Mouse (Mus musculus) liver, adult 2 months (tissue): ENCODE data around the gene Gm10570. TPM values are rescaled to one million over a fixed set of nuclear protein-coding genes. Genes with fewer than 3 reads are reported as not detected.

Experiments used
- DNase-seq: peaks from one replicate; pipeline ENCODE4 v3.0.0-alpha.2; 2011; ENCODE audit warnings: low read depth, low spot score; ENCODE audit errors: extremely low read depth
- H3K27ac ChIP-seq: fragments of 200-500 bp; replicated peaks from 2 replicates; pipeline ENCODE4 v1.5.1; 2012; ENCODE audit warnings: low read depth, mild to moderate bottlenecking, control low read depth, inconsistent platforms, low read length; ENCODE audit not compliant: insufficient read depth
- H3K27me3 ChIP-seq: fragments of 200-500 bp; 2 replicates; pipeline ENCODE4 v1.6.1; 2012; ENCODE audit warnings: mild to moderate bottlenecking, moderate library complexity, low read length, inconsistent platforms; ENCODE audit not compliant: control insufficient read depth, insufficient read depth
- H3K36me3 ChIP-seq: fragments of 200-500 bp; 2 replicates; pipeline ENCODE4 v1.6.1; 2012; ENCODE audit warnings: low read length, inconsistent platforms; ENCODE audit not compliant: control insufficient read depth, insufficient read depth
- H3K4me1 ChIP-seq: fragments of 200-500 bp; 2 replicates; pipeline ENCODE4 v1.6.1; 2011; ENCODE audit warnings: low read length; ENCODE audit not compliant: control insufficient read depth, insufficient read depth
- H3K4me3 ChIP-seq: fragments of 200-500 bp; 2 replicates; pipeline ENCODE4 v1.5.1; 2011; ENCODE audit warnings: low read depth, mild to moderate bottlenecking, control low read depth, low read length, moderate library complexity; ENCODE audit not compliant: insufficient read depth
- H3K79me2 ChIP-seq: fragments of 200-500 bp; 2 replicates; pipeline ENCODE4 v1.6.1; 2012; ENCODE audit warnings: inconsistent platforms, mild to moderate bottlenecking, low read length, moderate library complexity; ENCODE audit not compliant: control insufficient read depth, insufficient read depth
- H3K9ac ChIP-seq: fragments of 200-500 bp; 2 replicates; pipeline ENCODE4 v1.6.1; 2012; ENCODE audit warnings: low read depth, mild to moderate bottlenecking, control low read depth, inconsistent platforms, low read length
- CTCF ChIP-seq: fragments of 200-500 bp; IDR thresholded peaks from 2 replicates; pipeline ENCODE4 v1.5.1; 2011; ENCODE audit warnings: low read depth, low read length, control low read depth
- POLR2A ChIP-seq: fragments of 200-500 bp; IDR thresholded peaks from 2 replicates; pipeline ENCODE4 v1.6.1; 2011; ENCODE audit warnings: low read length, control low read depth; ENCODE audit not compliant: insufficient read depth; ENCODE audit errors: extremely low read depth
- WGBS: fragments of 180-500 bp; shearing (Covaris S2); methylation state at CpG from one replicate; pipeline ENCODE4 v1.1.7; 2018; 5-methylcytosine and 5-hydroxymethylcytosine counted together
- polyA plus RNA-seq: library from polyadenylated mRNA; depleted of rRNA; stranded (reverse); fragments of >200 nt; gene quantifications from 2 replicates; pipeline ENCODE4 v1.2.3, GENCODE M21; 2012; rRNA removed
- total RNA-seq: library from RNA; depleted of rRNA; stranded (reverse); fragments of >200 nt; gene quantifications from 2 replicates; pipeline ENCODE4 v1.2.3, GENCODE M21; 2014; rRNA removed

Gm10570 gene
- total and polyA plus RNA-seq, 2 experiments, result not detected

DNA sequence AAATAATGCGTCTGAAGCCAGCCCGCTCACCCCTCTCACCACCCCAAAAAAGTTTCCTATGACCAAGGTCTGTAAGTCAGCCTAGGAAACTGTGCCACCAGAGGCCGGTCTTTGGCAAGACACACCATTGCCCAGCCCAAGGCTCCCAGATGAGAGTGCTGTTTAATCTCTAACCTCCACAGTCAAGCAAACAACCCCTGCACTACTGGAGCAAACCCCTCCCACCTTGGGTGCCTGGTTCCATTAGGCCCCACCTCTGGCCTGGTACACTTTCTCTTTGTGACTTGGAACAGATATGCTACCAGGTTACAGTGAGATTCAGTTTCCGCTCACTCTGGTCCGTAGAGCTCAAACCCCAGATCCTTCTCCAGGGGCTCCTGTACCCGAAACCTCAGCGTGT lies 41.4 kb downstream of the Gm10570 start:
- 43% methylated on average over 7 of the region's 7 CpGs for WGBS
- TF ChIP-seq CTCF (no peak), POLR2A (no peak)

DNA sequence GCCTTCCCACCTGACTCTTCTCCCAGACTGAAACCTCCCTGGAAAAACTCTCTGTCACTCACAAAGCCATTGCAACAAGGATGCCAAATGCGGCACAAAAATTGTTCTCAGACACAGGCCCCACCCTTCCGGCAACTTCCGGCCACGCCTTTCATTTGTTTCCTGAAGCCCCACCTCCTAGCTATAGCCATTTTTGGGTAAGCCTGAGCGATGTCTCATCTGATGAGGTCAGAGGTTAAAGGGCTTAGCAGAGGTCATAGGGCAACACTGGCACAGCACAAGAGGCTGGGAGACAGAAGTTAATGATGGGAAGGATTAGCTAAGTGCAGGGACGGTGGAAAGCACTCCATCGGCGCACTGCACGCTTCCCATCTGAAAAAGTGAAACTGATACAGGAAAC lies 41.9 kb downstream of the Gm10570 start:
- Histone ChIP-seq H3K36me3 (no peaks in the 10 kb centered on the region), H3K9ac (no peak overlapping the region), H3K4me3 (peak overlapping the region; percentile 8; the same call in 1 of the 2 replicates), H3K4me1 (0 out of 2 replicates have a peak, but pooled peaks cover 3% of the 10 kb centered on the region), H3K27me3 (no peaks in the 10 kb centered on the region), H3K79me2 (no peaks in the 10 kb centered on the region), H3K27ac (peak overlapping the region; percentile 62)
- DNase-seq, result peak; percentile 70
- WGBS, result 32% methylated on average over 9 of the region's 9 CpGs
- TF ChIP-seq CTCF (no peak), POLR2A (no peak)

More for the DNA sequence above, 41.4 kb downstream of the Gm10570 start:
- Histone ChIP-seq H3K27me3 (no peaks in the 10 kb centered on the region), H3K79me2 (no peaks in the 10 kb centered on the region), H3K27ac (peak overlapping the region; percentile 62), H3K4me1 (0 out of 2 replicates have a peak, but pooled peaks cover 3% of the 10 kb centered on the region), H3K9ac (peak overlapping the region; percentile 25; the same call in 1 of the 2 replicates), H3K36me3 (no peaks in the 10 kb centered on the region), H3K4me3 (peak overlapping the region; percentile 8; the same call in 1 of the 2 replicates)
- peak; percentile 94 for DNase-seq

DNA sequence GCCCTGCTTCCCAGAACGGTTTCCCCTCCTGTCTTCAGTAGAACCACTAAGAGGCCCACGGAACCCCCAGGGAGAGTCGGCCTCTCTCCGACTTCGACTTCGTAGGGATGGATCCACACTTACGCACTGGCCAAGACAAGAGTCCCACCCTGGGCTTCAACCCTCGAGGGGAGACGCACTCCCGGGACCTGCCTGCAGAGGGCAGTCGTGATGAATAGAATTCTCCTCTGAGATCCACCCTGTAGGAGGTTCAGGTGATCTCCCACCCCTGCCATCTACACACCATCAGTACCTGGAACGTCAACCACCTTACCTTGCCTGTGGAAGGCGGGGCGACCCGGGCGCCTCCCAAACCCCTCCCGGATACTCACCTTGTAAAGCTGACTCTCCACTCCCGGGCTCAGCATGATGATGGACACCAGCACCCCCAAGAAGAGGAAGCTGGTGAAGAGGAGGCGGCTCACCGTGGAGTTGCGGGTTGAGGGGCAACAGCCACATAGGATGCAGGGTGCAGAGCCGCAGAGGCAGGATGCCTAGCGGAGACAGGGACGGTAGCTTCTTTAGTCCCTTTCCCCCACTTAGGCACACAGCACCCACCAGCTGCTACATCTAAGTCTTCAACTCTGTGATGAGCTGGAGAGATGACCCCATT lies 43.6 kb downstream of the Gm10570 start:
- 0 out of 2 replicates have a peak, but pooled peaks cover 3% of the 10 kb centered on the region for H3K4me1 ChIP-seq
- no peak overlapping the region for H3K4me3 ChIP-seq
- no peaks in the 10 kb centered on the region for H3K36me3 ChIP-seq
- no peak for TF ChIP-seq POLR2A
- TF ChIP-seq CTCF, result peak; percentile 93
- no peaks in the 10 kb centered on the region for H3K27me3 ChIP-seq
- H3K79me2 ChIP-seq, result no peaks in the 10 kb centered on the region
- 23% methylated on average over 24 of the region's 24 CpGs for WGBS
- H3K9ac ChIP-seq, result no peak overlapping the region
- no peak for DNase-seq
- H3K27ac ChIP-seq, result no peak overlapping the region

DNA sequence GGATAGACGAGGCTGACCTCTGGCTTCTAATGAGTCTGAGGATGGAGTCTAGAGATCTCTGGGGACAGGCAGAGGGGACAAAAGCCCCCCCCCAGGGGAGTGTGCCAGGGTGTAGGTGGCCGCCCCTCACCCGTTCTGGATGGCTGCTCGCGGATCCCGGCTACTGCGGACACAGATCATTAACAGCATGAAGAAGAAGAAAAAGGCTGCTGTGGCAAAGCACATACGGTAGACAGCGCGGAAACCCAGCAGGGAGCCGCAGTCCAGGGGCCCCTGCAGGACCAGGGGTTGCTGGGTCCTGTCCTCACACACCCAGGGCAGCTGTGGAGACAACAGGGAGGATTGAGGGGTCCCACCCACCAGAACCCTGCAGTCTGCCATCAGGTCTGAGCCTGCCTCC lies 44.3 kb downstream of the Gm10570 start:
- Histone ChIP-seq H3K36me3 (no peaks in the 10 kb centered on the region), H3K9ac (no peak overlapping the region), H3K4me1 (0 out of 2 replicates have a peak, but pooled peaks cover 3% of the 10 kb centered on the region), H3K4me3 (no peak overlapping the region), H3K27ac (no peak overlapping the region), H3K79me2 (no peaks in the 10 kb centered on the region), H3K27me3 (no peaks in the 10 kb centered on the region)
- WGBS, result 59% methylated on average over 11 of the region's 11 CpGs
- no peak for DNase-seq
- no peak for TF ChIP-seq POLR2A
- no peak for TF ChIP-seq CTCF

DNA sequence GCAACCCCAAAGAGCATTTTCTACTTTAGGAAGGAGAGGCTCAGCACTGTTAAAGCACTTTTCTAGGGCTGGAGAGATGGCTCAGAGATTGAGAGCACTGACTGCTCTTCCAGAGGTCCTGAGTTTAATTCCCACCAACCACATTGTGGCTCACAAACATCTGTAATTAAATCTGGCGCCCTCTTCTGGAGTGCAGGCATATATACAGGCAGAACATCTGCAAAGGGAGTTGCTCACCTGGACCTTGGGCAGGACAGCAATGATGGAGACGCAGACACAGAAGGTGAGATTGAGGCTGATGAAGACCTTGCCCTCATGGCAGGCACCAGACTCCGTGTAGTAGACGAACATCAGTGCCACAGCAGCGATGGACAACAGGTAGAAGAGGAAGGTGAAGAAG lies 48.1 kb downstream of the Gm10570 start:
- H3K27me3 ChIP-seq, result no peaks in the 10 kb centered on the region

More for the DNA sequence above, 48.1 kb downstream of the Gm10570 start:
- Histone ChIP-seq H3K27ac (no peak overlapping the region), H3K4me1 (no peaks in the 10 kb centered on the region), H3K4me3 (no peak overlapping the region), H3K79me2 (no peaks in the 10 kb centered on the region), H3K9ac (no peak overlapping the region), H3K36me3 (no peaks in the 10 kb centered on the region)
- TF ChIP-seq POLR2A, result no peak
- TF ChIP-seq CTCF, result no peak
- 44% methylated on average over 5 of the region's 5 CpGs for WGBS
- DNase-seq, result no peak

Other genes starting within 250 kb of the Gm10570 start
- 23.1 and 30.1 TPM in 2 replicates for gene Pef1, start 206.1 kb downstream of the Gm10570 start, total RNA-seq
- gene Pef1, start 206.1 kb downstream of the Gm10570 start, polyA plus RNA-seq, result 77.2 and 79.8 TPM in 2 replicates
- gene Hcrtr1, start 169.3 kb downstream of the Gm10570 start, total RNA-seq, result not detected in 2 replicates
- gene Hcrtr1, start 169.3 kb downstream of the Gm10570 start, polyA plus RNA-seq, result 0.04 TPM in 1 of 2 replicates, not detected in the other
- gene Tinagl1, start 133.6 kb downstream of the Gm10570 start, total RNA-seq, result 13.3 and 21.4 TPM in 2 replicates
- 30.5 and 35.3 TPM in 2 replicates for gene Tinagl1, start 133.6 kb downstream of the Gm10570 start, polyA plus RNA-seq
- not detected in 2 replicates for gene Gm853, start 86.3 kb downstream of the Gm10570 start, total RNA-seq
- not detected in 2 replicates for gene Gm853, start 86.3 kb downstream of the Gm10570 start, polyA plus RNA-seq
- gene Serinc2, start 29.5 kb downstream of the Gm10570 start, total RNA-seq, result 0.87 and 1.1 TPM in 2 replicates
- gene Serinc2, start 29.5 kb downstream of the Gm10570 start, polyA plus RNA-seq, result 20.9 and 22.5 TPM in 2 replicates
- 0.34 and 4.2 TPM in 2 replicates for gene Fabp3, start 79 bp downstream of the Gm10570 start, total RNA-seq
- 0.19 TPM in 1 of 2 replicates, not detected in the other for gene Fabp3, start 79 bp downstream of the Gm10570 start, polyA plus RNA-seq
- gene Zcchc17, start 51.3 kb upstream of the Gm10570 start, total RNA-seq, result 9.5 and 10.0 TPM in 2 replicates
- 15.6 and 16.7 TPM in 2 replicates for gene Zcchc17, start 51.3 kb upstream of the Gm10570 start, polyA plus RNA-seq
- 10.8 and 11.5 TPM in 2 replicates for gene Snrnp40, start 51.5 kb upstream of the Gm10570 start, total RNA-seq
- 9.1 and 10.5 TPM in 2 replicates for gene Snrnp40, start 51.5 kb upstream of the Gm10570 start, polyA plus RNA-seq